Mouse (Mus musculus) ES-CJ7 (cell line): ENCODE results near the gene Cnbp.

Experiments
- DNase-seq: peaks from one replicate; pipeline ENCODE4 v3.0.0; 2011; ENCODE audit warnings: low read depth, low spot score

Gene Cnbp

GRCm38 (mm10) chr6:87850900-87851614 lies at the start of gene Cnbp:
Gene Cnbp (minus strand): TSS chr6:87851106.
- DNase-seq: peak; percentile 97

- DNase-seq: no peak
These were observed 47.1 kb upstream of the Cnbp start for GRCm38 (mm10) chr6:87898028-87898427.

GRCm38 (mm10) chr6:87893931-87894330 lies 43.0 kb upstream of the Cnbp start:
- DNase-seq: no peak

GRCm38 (mm10) chr6:87887594-87888233 lies 36.8 kb upstream of the Cnbp start, which contains the start of gene Copg1:
Gene Copg1 (plus strand): TSS chr6:87887814.
- peak; percentile 99 for DNase-seq

- no peak for DNase-seq
These were observed 35.8 kb upstream of the Cnbp start for GRCm38 (mm10) chr6:87886721-87887120.

GRCm38 (mm10) chr6:87882816-87883215 lies 31.9 kb upstream of the Cnbp start:
- DNase-seq: no peak

GRCm38 (mm10) chr6:87882221-87882620 lies 31.3 kb upstream of the Cnbp start:
- no peak for DNase-seq

- no peak for DNase-seq
These were observed 28.7 kb upstream of the Cnbp start for GRCm38 (mm10) chr6:87879628-87880027.

- no peak for DNase-seq
These were observed 28.1 kb upstream of the Cnbp start for GRCm38 (mm10) chr6:87879010-87879409.

- peak; percentile 72 for DNase-seq
These were observed 25.2 kb upstream of the Cnbp start for GRCm38 (mm10) chr6:87876068-87876643.

- no peak for DNase-seq
These were observed 24.7 kb upstream of the Cnbp start for GRCm38 (mm10) chr6:87875562-87875961.

GRCm38 (mm10) chr6:87875083-87875482 lies 24.2 kb upstream of the Cnbp start:
- no peak for DNase-seq

GRCm38 (mm10) chr6:87873963-87874362 lies 23.1 kb upstream of the Cnbp start:
- DNase-seq: peak; percentile 28

- DNase-seq: no peak
These were observed 22.2 kb upstream of the Cnbp start for GRCm38 (mm10) chr6:87873104-87873503.

GRCm38 (mm10) chr6:87871240-87871639 lies 20.3 kb upstream of the Cnbp start:
- peak; percentile 74 for DNase-seq

- no peak for DNase-seq
These were observed 19.5 kb upstream of the Cnbp start for GRCm38 (mm10) chr6:87870440-87870839.

- DNase-seq: no peak
These were observed 18.1 kb upstream of the Cnbp start for GRCm38 (mm10) chr6:87868871-87869506.

GRCm38 (mm10) chr6:87867256-87867655 lies 16.4 kb upstream of the Cnbp start:
- DNase-seq: no peak

GRCm38 (mm10) chr6:87866211-87866610 lies 15.3 kb upstream of the Cnbp start:
- no peak for DNase-seq

GRCm38 (mm10) chr6:87857071-87857470 lies 6.2 kb upstream of the Cnbp start:
- DNase-seq: no peak

GRCm38 (mm10) chr6:87853446-87853845 lies 2.5 kb upstream of the Cnbp start:
- DNase-seq: no peak

GRCm38 (mm10) chr6:87851871-87852270 lies 965 bp upstream of the Cnbp start:
- DNase-seq: peak; percentile 69
